Mouse (Mus musculus) layer of hippocampus, adult 9-11 months (tissue): ENCODE data around the gene Tmem190.
"Not testable (repeated sequence)": the region's sequence is repeated elsewhere in the genome, so short reads cannot be mapped to it uniquely, and the experiment has no call there.

Source experiments
- DNase-seq: peaks from one replicate; pipeline ENCODE4 v3.0.0; 2022

Tmem190 gene

DNA sequence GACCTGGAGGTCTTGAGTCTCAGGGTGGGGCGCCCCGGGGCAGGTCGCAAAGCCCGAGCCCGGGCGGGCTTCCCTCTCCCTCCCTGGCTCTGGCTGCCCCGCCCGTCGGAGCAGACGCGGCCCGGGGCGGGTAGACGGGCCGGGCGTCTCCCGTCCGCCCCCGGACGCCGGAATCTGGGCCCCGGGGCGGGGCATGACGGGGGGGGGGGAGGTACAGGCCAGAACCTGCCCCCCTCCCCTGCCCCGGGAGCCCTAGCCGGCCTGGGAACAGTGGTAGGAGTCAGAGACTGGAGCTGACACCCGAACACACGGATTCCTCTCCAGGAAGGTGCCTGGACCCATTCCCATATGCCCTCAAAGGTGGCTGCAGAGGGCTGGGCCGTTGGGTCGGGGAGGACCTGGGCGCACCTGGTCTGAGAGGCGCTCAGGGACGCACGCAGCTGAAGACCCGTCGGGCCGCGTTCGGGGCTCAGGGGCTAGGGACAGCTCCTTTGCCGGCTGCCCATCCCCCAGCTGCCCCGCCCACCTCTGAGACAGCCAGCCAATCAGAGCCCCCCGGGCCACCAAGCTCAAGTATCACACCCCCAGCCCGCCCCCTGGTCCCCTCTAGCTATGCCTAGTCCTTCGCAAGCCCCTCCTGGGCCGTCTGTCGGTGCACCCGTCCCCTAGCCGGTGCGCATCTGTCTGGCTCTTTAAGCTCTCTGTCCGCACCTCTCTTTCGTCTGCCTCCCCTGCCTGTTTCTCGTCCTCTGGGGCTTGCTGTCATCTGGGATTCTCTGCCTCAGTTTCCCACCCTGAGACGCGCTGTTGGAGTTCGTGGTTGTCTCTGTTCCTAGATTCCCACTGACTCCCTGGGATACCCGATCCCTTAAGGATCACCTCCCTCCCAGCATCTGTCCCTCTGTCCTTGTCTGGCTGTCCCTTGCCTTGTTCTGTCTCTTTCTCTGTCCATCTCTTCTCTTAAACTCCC, 5.6 kb upstream of the Tmem190 start:
- DNase-seq: no peak

DNA sequence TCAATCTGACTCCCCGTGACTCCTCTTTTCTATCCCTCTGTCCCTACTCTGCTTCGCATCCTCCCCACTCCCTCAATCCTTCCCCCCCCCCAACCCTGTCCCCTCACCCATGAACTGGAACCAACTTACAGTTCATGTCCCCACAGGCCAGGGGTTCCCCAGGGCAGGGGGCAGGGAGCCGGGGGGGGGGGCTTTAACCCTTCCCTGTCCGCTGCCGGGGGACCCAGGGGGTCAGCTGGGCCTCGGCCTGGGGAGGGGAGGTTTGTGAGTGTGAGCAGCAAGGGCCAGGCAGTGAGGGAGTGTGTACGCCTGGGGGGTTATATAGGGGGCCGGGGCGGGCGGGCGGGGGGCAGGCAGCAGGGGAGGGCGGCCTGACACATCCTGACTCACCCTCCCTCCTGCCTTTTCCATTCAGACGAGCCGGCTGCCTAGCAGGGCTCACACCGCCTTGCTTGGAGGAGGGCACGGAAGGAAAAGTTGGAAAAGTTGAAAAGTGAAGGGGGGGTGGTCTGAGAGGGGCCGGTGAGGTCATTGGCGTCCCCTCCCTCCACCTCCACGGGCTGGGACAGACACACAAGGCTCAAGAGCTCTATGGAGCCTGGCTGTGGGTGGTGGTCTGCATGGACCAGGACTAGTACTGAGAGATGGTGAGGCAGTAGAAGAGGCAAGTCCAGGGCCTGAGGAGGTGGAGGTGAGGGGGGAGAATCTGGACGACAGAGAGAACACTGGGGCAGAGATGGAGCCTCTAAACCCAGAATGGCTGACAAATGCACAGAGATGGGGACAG, 4.7 kb upstream of the Tmem190 start:
- no peak for DNase-seq

DNA sequence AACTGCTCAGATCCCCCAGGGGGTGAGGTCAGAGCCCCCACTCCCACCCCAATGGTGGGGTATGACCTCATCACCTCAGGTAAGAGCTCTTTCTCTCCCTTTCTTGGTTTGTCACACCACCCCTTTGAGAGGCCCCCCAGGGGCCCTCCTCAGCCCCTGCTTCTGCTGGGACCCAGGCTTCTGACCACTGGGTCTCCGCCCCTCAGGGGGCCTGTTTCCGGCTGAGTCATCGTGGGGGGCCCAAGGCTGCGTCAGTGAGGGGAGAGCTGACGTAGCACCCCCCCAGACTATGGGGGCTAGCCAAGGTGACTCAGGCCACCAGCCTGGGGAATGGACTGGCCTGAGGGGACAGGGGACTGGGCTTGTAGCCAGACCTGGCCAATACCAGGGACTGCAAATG, 2.8 kb upstream of the Tmem190 start:
- no peak for DNase-seq

DNA sequence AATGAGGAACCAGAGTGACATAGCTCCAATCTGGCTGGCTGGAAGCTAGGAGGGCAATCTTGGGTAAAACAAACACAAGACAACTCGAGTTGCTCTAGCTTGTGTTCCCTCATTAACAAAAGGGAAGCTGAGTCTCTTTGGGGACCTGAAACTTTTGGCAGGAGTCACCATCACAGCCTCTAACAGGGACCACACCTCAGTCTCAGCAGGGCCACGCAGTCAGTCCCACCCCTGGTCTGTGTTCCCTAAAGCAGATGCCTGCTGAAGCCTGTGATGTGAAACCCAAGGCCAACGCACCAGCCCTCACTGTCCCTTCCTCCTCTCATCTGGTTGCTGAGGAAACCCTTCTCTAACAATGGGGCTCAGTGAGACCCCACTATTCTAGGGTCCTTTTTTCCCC, 607 bp upstream of the Tmem190 start:
- no peak for DNase-seq

DNA sequence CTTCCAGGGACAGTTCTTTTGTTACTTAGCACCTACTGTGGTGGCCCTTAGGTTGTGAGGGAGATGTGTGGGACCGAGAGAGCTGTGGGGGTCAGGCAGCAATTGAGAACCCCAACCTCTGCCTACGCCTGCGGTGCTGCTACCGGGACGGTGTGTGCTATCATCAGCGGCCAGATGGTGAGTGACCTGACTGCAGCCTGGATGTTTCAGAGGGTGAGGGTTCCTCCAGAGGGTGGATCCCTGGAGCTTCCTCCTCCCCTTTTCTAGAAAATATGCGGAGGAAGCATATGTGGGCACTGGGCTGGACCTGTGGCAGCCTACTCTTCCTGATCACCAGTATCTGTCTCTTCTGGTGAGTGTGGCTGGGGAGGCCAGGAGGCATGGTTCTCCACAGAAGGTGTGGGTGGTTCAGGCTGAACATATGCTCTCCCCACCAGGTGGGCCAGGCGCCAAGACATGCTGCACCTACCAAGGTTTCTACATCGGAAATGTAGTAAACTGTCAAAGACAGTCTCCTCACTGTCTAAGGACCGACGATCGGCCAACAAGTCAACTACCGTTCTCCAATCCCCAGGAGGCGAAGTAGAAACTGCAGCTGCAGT, 1.0 kb downstream of the Tmem190 start:
- DNase-seq: no peak

DNA sequence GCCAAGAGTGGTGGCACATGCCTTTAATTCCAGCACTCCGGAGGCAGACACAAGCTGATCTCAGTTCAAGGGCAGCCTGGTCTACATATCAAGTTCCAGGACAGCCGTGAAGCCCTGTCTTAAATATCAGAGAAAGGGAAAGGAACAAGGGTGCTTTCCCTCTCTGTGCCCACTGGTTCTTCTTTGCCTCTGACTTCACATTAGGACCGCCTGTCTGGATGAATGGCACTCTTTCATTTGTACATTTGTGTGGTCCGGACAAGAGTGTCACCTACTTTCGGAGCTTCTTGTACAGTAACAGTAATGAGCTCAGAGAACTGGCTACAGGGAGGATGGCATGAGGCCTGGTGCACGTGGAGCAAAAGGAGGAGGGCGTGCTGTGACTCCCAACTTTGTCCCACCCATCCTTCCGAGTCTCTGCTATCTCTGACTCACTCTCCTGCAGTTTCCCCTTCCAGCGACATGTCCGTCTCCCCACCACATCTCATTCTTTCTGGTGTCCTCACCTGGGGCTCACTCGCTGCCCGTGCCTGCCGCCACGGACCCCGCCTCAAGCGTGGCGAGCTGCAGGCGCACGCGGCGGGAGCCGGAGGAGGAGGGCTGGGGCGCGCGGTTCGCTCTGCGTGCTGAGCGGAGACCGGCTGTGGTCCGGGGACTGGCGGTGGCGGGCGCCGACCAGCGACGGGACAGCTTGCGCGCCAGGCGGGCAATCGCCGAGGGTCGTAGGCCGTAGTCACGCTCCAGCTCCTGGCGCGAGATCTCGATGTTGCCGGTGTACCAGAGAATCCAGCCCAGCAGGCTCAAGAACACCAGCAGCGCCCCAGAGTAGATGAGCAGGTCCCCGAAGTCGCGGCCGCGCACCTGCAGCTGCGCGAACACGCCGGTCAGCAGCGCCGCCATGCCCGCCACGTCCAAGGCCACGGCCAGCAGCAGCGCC, 6.0 kb downstream of the Tmem190 start:
- DNase-seq: peak; percentile 31

DNA sequence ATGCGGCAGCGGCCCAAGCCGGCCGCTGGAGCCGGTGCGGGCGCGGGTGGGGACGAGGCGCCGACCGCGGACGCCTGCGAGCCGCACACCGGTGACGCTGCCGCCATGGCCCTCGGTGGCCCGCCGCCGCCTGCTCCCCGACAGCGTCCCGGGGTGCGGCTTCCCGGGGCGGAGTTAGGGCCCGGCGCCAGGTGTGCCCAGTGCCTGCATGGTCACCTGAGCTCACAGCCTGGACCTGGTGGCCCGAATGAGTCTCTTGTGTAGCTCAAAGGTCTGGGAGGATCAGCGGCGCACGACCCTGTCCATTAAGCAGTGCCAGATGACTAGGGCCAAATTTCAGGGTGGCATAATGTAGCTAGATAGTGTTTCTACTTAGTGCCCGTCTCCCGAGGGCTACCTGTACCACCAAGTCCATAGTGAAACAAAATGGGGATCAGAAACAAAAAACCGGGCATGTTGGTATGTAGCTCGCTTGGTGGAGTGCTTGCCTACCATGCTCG, 6.7 kb downstream of the Tmem190 start, which contains the start of gene Tmem238:
Gene Tmem238, minus strand, starts transcription at position 221 of the 500 bp plus-strand sequence.
- no peak for DNase-seq

DNA sequence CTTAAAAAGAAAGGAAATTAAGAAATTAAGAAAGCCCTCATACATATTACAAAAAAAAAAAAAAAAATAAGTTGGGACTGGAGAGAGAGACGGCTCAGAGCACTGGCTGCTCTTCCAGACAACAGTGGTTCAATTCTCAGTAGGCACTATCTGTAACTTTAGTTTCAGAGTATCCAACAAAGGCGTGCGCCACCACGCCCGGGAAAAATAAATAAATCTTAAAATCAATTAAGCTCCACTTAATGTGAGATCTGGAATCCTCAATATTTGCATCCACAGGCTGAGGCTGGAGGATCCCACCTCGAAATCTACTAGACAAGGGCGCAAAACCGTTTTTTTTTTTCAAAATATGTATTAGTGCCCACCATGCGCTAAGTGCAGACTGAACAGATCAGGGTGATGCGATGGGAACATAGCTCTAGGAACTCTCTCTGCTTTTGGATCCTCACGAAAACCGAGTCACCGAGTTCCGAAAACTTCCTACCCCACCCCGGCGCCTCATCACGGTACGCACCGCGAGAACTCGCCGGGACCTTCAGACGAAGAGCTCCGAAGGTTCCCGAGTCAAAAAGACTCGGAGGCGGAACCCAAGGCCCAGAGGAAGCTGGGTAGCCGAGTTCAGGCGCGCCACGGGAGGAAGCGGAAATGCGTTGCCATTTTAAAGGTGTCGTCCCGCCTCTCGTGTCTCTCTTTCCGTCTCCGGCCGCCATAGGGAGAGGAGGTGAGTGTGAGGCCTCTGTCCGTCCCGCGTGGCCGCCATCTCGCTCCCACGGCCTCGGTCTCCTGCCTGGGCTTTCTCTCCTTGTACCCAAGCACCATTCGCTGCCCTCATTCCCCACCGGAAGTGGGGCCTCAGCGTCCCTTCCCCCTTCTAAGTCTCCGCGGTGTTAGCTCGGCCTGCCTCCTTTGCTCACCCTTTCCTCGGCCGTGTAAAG, 9.8 kb downstream of the Tmem190 start, which contains the start of gene Rpl28:
Gene Rpl28, plus strand, starts transcription at position 597 of the 935 bp plus-strand sequence.
- peak; percentile 96 for DNase-seq

DNA sequence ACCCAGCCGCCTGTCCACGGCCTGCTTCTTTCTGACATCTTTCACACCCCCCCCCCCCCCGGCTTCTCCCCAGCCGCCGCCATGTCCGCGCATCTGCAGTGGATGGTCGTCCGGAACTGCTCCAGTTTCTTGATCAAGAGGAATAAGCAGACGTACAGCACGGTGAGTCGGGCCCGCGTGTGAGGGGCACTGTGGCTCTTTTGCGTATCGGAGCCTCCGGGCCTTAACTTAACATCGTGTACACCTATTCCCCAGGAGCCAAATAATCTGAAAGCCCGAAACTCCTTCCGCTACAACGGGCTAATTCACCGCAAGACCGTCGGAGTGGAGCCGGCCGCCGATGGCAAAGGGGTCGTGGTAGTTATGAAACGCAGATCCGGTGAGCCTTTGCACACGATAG, 10.5 kb downstream of the Tmem190 start:
- DNase-seq: not testable (repeated sequence)

DNA sequence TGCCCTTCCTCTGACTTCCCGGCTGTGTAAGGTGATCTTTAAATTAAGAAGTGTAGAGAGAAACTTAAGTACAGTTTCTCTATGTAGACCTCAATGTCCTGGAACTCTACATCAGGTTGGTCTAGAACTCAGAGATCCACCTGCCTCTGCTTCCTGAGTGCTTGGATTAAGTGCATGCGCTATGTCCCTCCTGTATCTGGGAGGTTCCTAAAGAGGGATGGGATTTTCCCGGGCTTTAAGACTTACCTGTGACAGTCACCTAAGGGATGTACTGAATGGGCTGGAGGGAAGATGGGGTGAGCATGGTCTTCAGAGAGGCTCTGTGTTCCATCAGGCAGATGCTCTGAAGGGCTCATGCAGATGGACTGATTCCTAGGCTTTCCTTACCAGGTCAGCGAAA, 10.9 kb downstream of the Tmem190 start:
- DNase-seq: no peak

DNA sequence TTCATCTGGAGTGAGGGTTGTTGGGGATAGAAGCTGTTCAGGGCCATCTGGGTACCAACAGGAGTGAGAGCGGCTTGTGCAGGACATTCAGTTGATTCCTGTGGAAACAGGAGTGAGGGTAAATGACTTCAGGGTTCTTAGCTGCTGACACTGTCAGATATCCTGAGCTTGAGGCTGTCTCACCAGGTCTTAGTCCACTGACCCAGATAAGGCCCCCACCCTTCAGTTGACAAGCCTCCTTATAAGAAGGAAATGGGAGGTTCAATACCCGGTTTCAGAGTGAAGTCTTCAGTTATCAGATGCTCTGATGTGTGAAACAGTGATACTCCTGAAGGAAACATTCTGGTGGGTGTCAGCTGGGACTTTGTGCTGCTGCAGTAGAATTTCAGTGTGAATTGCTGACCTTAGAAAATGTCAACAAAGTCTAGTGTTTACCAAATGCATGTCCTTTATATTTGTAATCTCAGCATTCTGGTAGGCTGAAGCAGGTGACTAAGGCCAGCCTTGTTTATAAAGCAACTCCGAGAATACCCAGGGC, 12.0 kb downstream of the Tmem190 start:
- DNase-seq: no peak

DNA sequence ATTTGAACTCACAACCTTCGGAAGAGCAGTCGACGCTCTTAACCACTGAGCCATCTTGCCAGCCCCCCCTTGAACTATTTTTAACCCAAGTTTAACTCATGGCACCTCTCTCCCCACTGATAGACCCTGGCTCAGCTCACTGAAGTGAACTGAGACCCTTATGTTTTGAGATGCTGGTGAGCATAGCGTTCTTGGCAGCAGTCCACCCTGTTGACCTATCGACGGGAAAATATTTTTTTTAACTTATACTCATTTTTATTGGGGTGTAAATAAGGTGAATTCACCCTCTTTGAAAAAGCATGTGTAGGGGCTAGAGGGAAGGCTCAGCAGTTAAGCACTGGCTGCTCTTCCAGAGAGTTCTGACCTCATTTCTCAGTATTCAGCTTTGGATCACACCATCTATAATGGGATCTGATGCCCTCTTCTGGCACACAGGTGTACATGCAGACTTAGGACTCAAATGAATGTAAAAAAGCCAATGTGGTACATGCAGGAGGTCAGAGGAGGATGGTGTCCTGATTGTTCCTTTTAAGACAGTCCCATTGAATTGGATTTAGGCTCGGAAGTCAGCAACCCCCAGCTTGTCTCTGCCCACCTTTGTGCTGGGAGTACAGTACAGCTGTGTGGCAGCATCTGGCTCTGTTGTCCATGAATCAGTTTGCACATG, 13.2 kb downstream of the Tmem190 start:
- DNase-seq: peak; percentile 31

DNA sequence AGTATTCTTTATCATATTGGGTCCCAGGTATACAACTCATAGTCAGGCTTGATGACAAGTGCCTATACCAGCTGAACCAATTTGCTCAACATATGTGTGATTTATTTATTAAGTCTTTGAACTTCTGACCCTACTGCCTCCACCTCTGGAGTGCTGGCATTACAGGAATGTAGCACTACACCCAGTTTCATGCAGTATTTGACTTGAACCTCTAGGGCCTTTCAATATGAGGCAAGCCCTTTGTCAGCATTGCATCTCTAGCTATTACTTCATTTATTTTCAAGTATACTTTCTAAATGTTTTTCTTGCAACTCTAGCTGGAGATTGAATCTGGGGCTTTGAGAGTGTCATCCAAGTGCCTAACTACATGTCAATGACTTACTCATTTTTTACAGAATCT, 19.5 kb downstream of the Tmem190 start:
- DNase-seq: no peak

DNA sequence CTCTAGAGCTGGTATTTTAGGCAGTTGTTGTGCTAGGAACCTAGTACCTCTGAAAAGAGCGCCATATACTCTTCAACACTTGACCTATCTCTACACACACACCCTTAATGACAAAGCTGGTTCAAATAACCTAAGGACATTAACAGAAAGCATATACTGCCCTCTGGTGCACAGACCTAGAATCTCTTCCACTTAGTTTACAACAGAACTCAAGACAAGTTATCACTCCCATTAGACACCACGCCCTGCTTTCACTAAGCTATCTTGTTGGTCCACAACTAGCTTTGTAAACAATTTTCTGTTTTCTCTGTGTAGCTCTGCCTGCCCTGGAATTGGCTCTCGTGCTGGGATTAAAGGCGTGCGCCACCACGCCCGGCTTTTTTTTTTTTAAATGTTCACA, 24.0 kb downstream of the Tmem190 start:
- DNase-seq: no peak

DNA sequence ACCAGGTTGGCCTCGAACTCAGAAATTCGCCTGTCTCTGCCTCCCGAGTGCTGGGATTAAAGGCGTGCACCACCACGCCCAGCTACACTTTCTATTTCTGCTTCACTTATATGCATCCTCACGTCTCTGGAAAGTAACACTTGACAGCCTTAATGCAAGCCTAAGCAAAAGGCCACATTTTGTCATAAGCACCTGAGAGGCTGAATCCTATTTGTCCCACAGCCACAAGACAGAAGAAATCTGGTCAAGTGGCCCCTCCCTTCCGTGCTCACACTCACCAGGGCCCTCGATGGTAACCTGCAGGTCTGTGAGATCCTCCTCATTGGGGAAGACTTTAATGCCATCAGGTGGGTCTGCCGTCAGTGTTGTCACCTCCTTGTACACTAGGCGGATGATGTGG, 28.4 kb downstream of the Tmem190 start:
- not testable (repeated sequence) for DNase-seq

DNA sequence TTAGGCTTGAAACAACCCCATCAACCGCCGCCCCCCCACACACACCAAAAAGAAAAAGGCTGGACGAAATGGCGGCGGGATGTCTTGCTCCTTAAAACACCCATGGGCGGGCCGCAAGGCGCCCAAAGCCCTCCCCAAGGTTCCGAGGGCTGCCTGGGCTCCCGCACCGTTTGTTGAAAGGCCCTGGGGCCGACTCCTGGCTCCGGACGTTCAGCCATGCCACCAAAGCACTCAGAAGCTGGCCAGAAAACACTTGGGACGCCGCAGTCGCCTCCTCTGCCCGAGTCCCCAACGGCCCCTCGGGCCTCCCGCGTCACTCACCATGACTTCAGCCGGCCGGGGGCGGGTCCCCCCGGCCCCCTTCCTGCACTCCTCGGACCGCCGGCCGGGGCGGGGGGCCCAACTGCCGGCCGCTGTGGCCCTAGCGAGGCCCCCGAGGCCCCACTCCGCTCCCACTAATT, 29.1 kb downstream of the Tmem190 start:
- peak; percentile 46 for DNase-seq

DNA sequence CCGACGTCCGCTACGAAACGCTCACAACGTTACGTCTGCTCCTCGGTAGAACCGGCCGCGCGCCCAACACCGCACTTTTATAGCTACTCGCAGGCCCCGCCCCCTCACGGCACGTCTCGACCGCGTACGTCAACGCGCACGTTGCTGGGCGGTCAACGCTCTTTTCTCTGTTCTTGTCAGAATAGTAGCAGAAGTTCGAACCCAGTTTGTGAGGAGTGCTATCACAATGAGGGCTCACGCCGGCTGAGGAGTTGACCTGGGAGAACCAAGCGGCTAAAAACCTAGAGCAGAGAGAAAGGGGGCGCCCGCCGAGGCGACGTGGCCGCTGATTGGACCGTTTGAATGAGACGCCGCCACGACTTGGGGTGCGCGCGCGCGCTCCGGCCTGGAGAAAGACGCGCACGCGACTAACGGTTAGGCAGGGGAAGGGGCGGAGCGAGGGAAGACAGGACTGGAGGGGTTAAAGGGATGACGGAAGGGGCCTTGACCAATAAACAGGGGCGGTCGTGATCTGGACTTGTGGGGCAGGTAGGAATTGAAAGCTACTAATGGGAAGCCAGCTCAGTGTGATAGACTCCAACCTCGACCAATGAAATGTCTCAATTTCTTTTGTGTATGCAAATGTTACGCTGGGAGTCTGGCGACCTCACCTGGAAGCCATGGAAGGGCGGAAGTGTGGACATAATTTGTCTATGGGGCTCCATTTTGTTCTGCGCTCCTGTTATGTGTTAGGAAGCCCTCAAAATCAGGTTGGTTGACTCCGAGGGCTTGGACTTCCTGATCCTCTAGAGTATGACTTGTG, 29.8 kb downstream of the Tmem190 start, which contains the start of gene Ube2s:
Gene Ube2s, minus strand, starts transcription at position 288 of the 802 bp plus-strand sequence.
- DNase-seq: peak; percentile 99

DNA sequence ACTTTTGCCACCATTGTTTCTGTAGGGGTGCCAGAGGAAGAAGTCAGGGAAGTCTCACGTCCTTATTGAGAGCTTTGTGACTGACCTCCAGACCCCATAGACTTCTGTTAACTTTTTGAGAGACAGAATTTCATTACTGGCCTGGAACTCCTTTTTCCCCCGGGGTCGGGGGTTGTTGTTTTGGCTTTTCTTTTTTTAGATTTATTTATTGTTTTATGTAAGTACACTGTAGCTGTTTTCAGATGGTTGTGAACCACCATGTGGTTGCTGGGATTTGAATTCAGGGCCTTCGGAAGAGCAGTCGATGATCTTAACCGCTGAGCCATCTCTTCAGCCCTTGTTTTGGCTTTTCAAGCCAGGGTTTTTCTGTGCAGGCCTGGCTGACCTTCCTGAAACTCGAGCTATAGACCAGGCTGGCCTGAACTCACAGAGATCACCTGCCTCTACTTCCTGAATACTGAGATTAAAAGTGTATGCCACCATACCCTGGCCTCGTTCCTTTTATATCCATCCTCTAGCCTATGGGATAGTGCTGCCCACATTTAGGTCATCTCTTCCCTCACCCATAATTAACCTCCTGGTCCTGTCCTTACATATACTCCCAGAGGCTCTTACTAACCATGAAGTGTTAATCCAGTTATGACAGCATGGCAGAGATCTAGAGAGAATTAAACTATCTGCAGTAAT, 30.5 kb downstream of the Tmem190 start:
- DNase-seq: no peak
